Mouse (Mus musculus): ENCODE data around the gene Angptl8.
A peak's percentile ranks its signal among the peaks of the same experiment; 100 is the strongest.

The Angptl8 gene

GRCm38 (mm10) chr9:21816716-21817305 is 18.5 kb upstream of the Angptl8 start:
- DNase-seq = no peak

- no peak for DNase-seq
Observed at GRCm38 (mm10) chr9:21818125-21818524, 17.2 kb upstream of the Angptl8 start.

- no peak for DNase-seq
Observed at GRCm38 (mm10) chr9:21818561-21818960, 16.7 kb upstream of the Angptl8 start.

- peak; percentile 46 for DNase-seq
Observed at GRCm38 (mm10) chr9:21819181-21819729, 16.1 kb upstream of the Angptl8 start.

- DNase-seq = no peak
Observed at GRCm38 (mm10) chr9:21820183-21820582, 15.1 kb upstream of the Angptl8 start.

- no peak for DNase-seq
Observed at GRCm38 (mm10) chr9:21822686-21823085, 12.6 kb upstream of the Angptl8 start.

GRCm38 (mm10) chr9:21823957-21824356 is 11.4 kb upstream of the Angptl8 start:
- DNase-seq = no peak

GRCm38 (mm10) chr9:21824366-21824765 is 10.9 kb upstream of the Angptl8 start:
- no peak for DNase-seq

- no peak for DNase-seq
Observed at GRCm38 (mm10) chr9:21829834-21830460, 5.4 kb upstream of the Angptl8 start.

- DNase-seq = no peak
Observed at GRCm38 (mm10) chr9:21830461-21830850, 4.9 kb upstream of the Angptl8 start.

GRCm38 (mm10) chr9:21830936-21831335 is 4.4 kb upstream of the Angptl8 start:
- no peak for DNase-seq

- DNase-seq = no peak
Observed at GRCm38 (mm10) chr9:21831558-21832240, 3.6 kb upstream of the Angptl8 start.

GRCm38 (mm10) chr9:21837690-21838089 is 2.4 kb downstream of the Angptl8 start:
- DNase-seq = no peak

GRCm38 (mm10) chr9:21840115-21840787 is 4.9 kb downstream of the Angptl8 start:
- DNase-seq = no peak

GRCm38 (mm10) chr9:21841340-21841739 is 6.0 kb downstream of the Angptl8 start:
- DNase-seq = no peak

- DNase-seq = no peak
Observed at GRCm38 (mm10) chr9:21842391-21842790, 7.1 kb downstream of the Angptl8 start.

GRCm38 (mm10) chr9:21843086-21843485 is 7.8 kb downstream of the Angptl8 start:
- no peak for DNase-seq

- DNase-seq = no peak
Observed at GRCm38 (mm10) chr9:21845381-21846080, 10.2 kb downstream of the Angptl8 start.

GRCm38 (mm10) chr9:21846755-21847341 is 11.5 kb downstream of the Angptl8 start:
- DNase-seq = no peak

GRCm38 (mm10) chr9:21847425-21847824 is 12.1 kb downstream of the Angptl8 start:
- DNase-seq = no peak

- no peak for DNase-seq
Observed at GRCm38 (mm10) chr9:21847926-21848325, 12.6 kb downstream of the Angptl8 start.

All from cerebellum, adult 11 months (tissue).